Mouse (Mus musculus): ENCODE data around the gene Rnf150. TPM values are rescaled to one million over a fixed set of nuclear protein-coding genes. Genes with fewer than 3 reads are reported as not detected.
A peak's percentile ranks its signal among the peaks of the same experiment; 100 is the strongest.

The Rnf150 gene
- polyA plus RNA-seq, 1 experiment from 2014 or later: 2.1 TPM

- no peaks in the 10 kb centered on the region for H3K9me3 ChIP-seq
- ATAC-seq (ENCODE audit: low FRiP score, low read depth): no peak
- no peaks in the 10 kb centered on the region; the same call in 1 of the 2 replicates for H3K36me3 ChIP-seq
- WGBS: 79% methylated on average over 10 of the region's 10 CpGs
- no peak overlapping the region for H3K4me2 ChIP-seq
- H3K27ac ChIP-seq (replicated peaks): no peak overlapping the region
- no peaks in the 10 kb centered on the region for H3K4me1 ChIP-seq (replicated peaks)
- no peak overlapping the region for H3K4me3 ChIP-seq
- no peaks in the 10 kb centered on the region for H3K27me3 ChIP-seq
- H3K9ac ChIP-seq: no peak overlapping the region
These were observed 175.4 kb downstream of the Rnf150 start for GRCm38 (mm10) chr8:83038575-83038974.

GRCm38 (mm10) chr8:83041440-83041839, 178.3 kb downstream of the Rnf150 start:
- Histone ChIP-seq H3K9me3 (no peaks in the 10 kb centered on the region), H3K4me3 (no peak overlapping the region), H3K36me3 (no peaks in the 10 kb centered on the region; the same call in 1 of the 2 replicates), H3K27me3 (no peaks in the 10 kb centered on the region), H3K27ac (replicated peaks) (no peak overlapping the region), H3K4me2 (no peak overlapping the region), H3K9ac (no peak overlapping the region), H3K4me1 (replicated peaks) (no peaks in the 10 kb centered on the region)
- no peak for ATAC-seq (ENCODE audit: low FRiP score, low read depth)
- WGBS: 83% methylated on average over 4 of the region's 4 CpGs

DNA sequence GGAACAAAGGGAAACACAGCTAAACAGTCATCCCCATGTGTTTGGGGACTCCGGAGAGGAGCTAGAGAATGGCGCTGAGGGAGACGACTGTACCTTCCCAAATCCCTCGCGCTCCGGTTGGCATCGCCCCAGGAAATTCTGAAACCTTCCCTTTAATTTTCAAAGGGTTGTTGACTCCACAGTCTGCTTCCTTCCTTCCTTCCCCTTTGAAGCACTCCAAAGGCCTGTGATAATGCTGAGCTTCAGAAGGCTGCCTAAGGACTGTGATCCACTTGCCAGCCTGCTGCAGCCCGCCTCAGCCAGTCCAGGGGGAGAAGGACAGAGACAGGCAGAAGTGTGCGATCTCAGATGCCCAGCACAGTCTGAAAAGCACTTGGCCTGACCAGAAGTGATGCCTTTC, 183.8 kb downstream of the Rnf150 start:
- ATAC-seq (ENCODE audit: low FRiP score, low read depth): no peak
- Histone ChIP-seq H3K4me2 (no peak overlapping the region), H3K4me3 (no peak overlapping the region), H3K27ac (replicated peaks) (no peak overlapping the region), H3K27me3 (no peaks in the 10 kb centered on the region), H3K9me3 (no peaks in the 10 kb centered on the region), H3K4me1 (replicated peaks) (peaks cover 13% of the 10 kb centered on the region), H3K36me3 (no peaks in the 10 kb centered on the region), H3K9ac (no peak overlapping the region)
- WGBS: 91% methylated on average over 9 of the region's 9 CpGs

DNA sequence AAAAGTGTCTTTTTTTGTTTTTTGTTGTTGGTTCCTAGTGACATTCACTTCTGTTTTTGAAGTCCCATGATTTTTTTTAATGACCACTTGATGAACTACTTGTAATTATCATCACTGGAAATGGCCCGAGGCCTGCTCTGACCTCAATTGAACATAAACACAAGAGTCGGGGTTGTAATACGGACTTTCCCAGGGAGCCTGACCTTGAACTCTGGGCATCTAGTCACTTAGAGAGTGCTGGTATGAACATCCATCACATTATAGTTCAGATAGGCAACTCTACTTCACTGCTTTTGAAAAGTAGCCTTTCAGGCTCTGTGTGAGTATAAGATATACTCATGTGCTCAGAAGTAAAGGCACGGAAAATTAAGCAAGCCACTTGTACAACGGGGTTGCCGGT, 185.4 kb downstream of the Rnf150 start:
- no peak for ATAC-seq (ENCODE audit: low FRiP score, low read depth)
- Histone ChIP-seq H3K27me3 (no peaks in the 10 kb centered on the region), H3K36me3 (no peaks in the 10 kb centered on the region), H3K9me3 (no peaks in the 10 kb centered on the region), H3K4me3 (no peak overlapping the region), H3K27ac (replicated peaks) (no peak overlapping the region), H3K9ac (no peak overlapping the region), H3K4me2 (no peak overlapping the region), H3K4me1 (replicated peaks) (peaks cover 15% of the 10 kb centered on the region)
- 70% methylated on average over 6 of the region's 6 CpGs for WGBS

DNA sequence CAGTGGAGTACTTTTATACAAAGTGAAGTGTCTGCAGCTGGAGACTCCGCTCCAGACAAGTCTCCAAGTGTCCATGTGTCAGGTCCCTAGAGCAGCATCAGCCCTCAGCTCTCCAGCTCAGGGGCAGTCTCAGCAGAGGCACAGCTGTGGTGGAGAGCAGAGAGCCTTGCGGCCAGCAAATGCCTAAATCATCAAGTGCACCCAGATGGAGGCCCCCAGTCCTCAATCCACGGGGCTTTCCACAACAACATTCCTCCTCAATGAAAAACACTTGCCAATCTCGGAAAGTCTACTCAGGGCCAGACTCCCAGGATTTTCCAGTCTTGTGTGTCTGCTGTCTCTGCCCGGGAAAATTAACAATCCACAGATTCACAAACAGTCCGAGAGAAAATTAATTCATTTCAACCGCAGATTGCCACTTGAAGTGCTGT, 186.0 kb downstream of the Rnf150 start:
- WGBS: 38% methylated on average over 7 of the region's 7 CpGs
- Histone ChIP-seq H3K9ac (no peak overlapping the region), H3K4me3 (no peak overlapping the region), H3K4me1 (replicated peaks) (peaks cover 20% of the 10 kb centered on the region), H3K27ac (replicated peaks) (0 out of 2 replicates have a peak overlapping the region, but pooled peaks have one; percentile 18), H3K27me3 (no peaks in the 10 kb centered on the region), H3K4me2 (no peak overlapping the region), H3K36me3 (no peaks in the 10 kb centered on the region), H3K9me3 (no peaks in the 10 kb centered on the region)
- ATAC-seq (ENCODE audit: low FRiP score, low read depth): 0 out of 2 replicates have a peak, but pooled peaks have one; percentile 12

- ATAC-seq (ENCODE audit: low FRiP score, low read depth): 0 out of 2 replicates have a peak, but pooled peaks have one; percentile 17
- H3K36me3 ChIP-seq: no peaks in the 10 kb centered on the region
- H3K4me1 ChIP-seq (replicated peaks): peaks cover 20% of the 10 kb centered on the region
- H3K27me3 ChIP-seq: no peaks in the 10 kb centered on the region
- no peak overlapping the region for H3K4me3 ChIP-seq
- 33% methylated on average over 1 of the region's 1 CpGs for WGBS
- H3K9ac ChIP-seq: no peak overlapping the region
- no peak overlapping the region for H3K27ac ChIP-seq (replicated peaks)
- H3K9me3 ChIP-seq: no peaks in the 10 kb centered on the region
- H3K4me2 ChIP-seq: no peak overlapping the region
These were observed 186.5 kb downstream of the Rnf150 start for GRCm38 (mm10) chr8:83049616-83050015.

GRCm38 (mm10) chr8:83052896-83053295, 189.7 kb downstream of the Rnf150 start:
- no peaks in the 10 kb centered on the region for H3K27me3 ChIP-seq
- no peaks in the 10 kb centered on the region for H3K9me3 ChIP-seq
- H3K4me1 ChIP-seq (replicated peaks): peaks cover 20% of the 10 kb centered on the region
- no peak overlapping the region for H3K27ac ChIP-seq (replicated peaks)
- no peak overlapping the region for H3K9ac ChIP-seq
- 89% methylated on average over 4 of the region's 4 CpGs for WGBS
- no peak overlapping the region for H3K4me3 ChIP-seq
- ATAC-seq (ENCODE audit: low FRiP score, low read depth): no peak
- no peak overlapping the region for H3K4me2 ChIP-seq
- H3K36me3 ChIP-seq: no peaks in the 10 kb centered on the region

DNA sequence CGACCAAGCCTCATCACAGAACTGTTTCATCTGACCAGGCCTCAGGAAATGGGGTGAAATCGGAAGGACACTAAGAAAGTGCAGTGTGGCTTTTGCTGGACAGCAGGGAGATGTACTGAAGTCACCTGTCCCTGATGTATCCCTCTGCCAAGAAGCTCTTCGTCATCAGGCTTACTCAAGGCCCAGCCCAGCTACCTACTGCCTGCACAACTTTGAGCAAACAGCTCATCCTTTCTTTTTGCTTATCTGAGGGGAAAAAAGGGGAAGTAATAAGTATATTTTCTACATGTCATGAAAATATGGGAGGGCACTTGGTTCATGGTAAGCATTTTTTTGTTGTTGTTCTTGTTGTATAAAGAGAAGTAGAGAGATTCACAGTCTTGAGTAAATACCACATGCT, 191.6 kb downstream of the Rnf150 start:
- Histone ChIP-seq H3K9me3 (no peaks in the 10 kb centered on the region), H3K4me2 (no peak overlapping the region), H3K27me3 (no peaks in the 10 kb centered on the region), H3K4me1 (replicated peaks) (peaks cover 6% of the 10 kb centered on the region), H3K36me3 (no peaks in the 10 kb centered on the region), H3K27ac (replicated peaks) (no peak overlapping the region), H3K9ac (no peak overlapping the region), H3K4me3 (no peak overlapping the region)
- no peak for ATAC-seq (ENCODE audit: low FRiP score, low read depth)
- WGBS: 85% methylated on average over 3 of the region's 3 CpGs

- Histone ChIP-seq H3K9ac (no peak overlapping the region), H3K27ac (replicated peaks) (no peak overlapping the region), H3K4me2 (no peak overlapping the region), H3K4me3 (no peak overlapping the region), H3K36me3 (no peaks in the 10 kb centered on the region), H3K27me3 (no peaks in the 10 kb centered on the region), H3K4me1 (replicated peaks) (peaks cover under 1% of the 10 kb centered on the region), H3K9me3 (no peaks in the 10 kb centered on the region)
- no peak for ATAC-seq (ENCODE audit: low FRiP score, low read depth)
- WGBS: 88% methylated on average over 8 of the region's 8 CpGs
These were observed 195.8 kb downstream of the Rnf150 start for GRCm38 (mm10) chr8:83058951-83059350.

DNA sequence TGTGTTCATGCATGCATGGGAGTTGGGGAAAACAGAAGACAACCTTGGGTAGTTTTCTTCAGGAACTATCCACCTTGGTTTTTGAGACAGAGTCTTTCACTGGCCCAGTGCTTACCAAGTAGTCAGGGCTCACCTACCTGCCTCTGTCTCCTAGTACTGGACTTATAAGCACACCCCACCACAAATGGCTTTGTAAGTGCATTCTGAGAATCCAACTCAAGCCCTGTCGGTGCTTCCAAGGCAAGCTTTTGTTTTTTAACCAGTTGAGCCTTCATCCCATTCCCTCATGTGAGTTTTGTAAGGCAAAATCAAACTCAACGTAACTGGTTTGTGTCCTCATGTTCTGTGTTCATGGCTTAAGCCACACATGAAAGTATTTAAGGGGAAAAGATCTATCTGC, 196.9 kb downstream of the Rnf150 start:
- Histone ChIP-seq H3K9me3 (no peaks in the 10 kb centered on the region), H3K27ac (replicated peaks) (no peak overlapping the region), H3K4me3 (no peak overlapping the region), H3K9ac (no peak overlapping the region), H3K4me2 (no peak overlapping the region), H3K4me1 (replicated peaks) (no peaks in the 10 kb centered on the region), H3K27me3 (no peaks in the 10 kb centered on the region), H3K36me3 (no peaks in the 10 kb centered on the region)
- 90% methylated on average over 2 of the region's 2 CpGs for WGBS
- no peak for ATAC-seq (ENCODE audit: low FRiP score, low read depth)

GRCm38 (mm10) chr8:83061257-83061656, 198.1 kb downstream of the Rnf150 start:
- Histone ChIP-seq H3K36me3 (no peaks in the 10 kb centered on the region), H3K9me3 (no peaks in the 10 kb centered on the region), H3K4me2 (no peak overlapping the region), H3K27ac (replicated peaks) (no peak overlapping the region), H3K4me3 (no peak overlapping the region), H3K27me3 (no peaks in the 10 kb centered on the region), H3K9ac (no peak overlapping the region), H3K4me1 (replicated peaks) (no peaks in the 10 kb centered on the region)
- 74% methylated on average over 5 of the region's 5 CpGs for WGBS
- no peak for ATAC-seq (ENCODE audit: low FRiP score, low read depth)

DNA sequence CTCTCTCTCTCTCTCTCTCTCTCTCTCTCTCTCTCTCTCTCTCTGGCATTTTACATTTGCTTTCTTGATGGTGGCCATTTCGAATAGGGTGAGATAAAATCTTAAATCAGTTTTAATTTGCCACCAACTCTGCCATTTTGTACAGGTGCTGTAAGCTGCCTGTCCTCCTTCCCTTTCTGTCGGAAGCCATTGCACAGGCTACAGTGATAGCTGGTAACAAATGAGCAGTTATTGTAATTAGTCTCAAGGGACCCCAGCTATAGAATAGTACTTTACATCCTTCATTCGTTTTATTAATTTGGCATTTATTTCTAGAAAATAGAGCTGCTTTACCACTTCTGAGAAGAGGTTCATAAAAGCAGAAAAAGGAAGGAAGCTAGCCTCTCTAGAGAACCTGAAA, 198.7 kb downstream of the Rnf150 start:
- 63% methylated on average over 3 of the region's 3 CpGs for WGBS
- no peak for ATAC-seq (ENCODE audit: low FRiP score, low read depth)
- no peak overlapping the region for H3K4me2 ChIP-seq
- no peak overlapping the region for H3K4me3 ChIP-seq
- no peak overlapping the region for H3K27ac ChIP-seq (replicated peaks)
- no peaks in the 10 kb centered on the region for H3K9me3 ChIP-seq
- no peaks in the 10 kb centered on the region for H3K27me3 ChIP-seq
- no peak overlapping the region for H3K9ac ChIP-seq
- H3K4me1 ChIP-seq (replicated peaks): no peaks in the 10 kb centered on the region
- H3K36me3 ChIP-seq: no peaks in the 10 kb centered on the region

- no peak overlapping the region for H3K4me3 ChIP-seq
- no peak overlapping the region for H3K27ac ChIP-seq (replicated peaks)
- no peaks in the 10 kb centered on the region for H3K4me1 ChIP-seq (replicated peaks)
- no peaks in the 10 kb centered on the region for H3K27me3 ChIP-seq
- no peaks in the 10 kb centered on the region for H3K36me3 ChIP-seq
- no peak overlapping the region for H3K4me2 ChIP-seq
- no peaks in the 10 kb centered on the region for H3K9me3 ChIP-seq
- WGBS: 80% methylated on average over 5 of the region's 5 CpGs
- no peak for ATAC-seq (ENCODE audit: low FRiP score, low read depth)
- no peak overlapping the region for H3K9ac ChIP-seq
These were observed 199.1 kb downstream of the Rnf150 start for GRCm38 (mm10) chr8:83062276-83062675.

Measured in hindbrain, embryonic 15.5 days (tissue).